Mouse (Mus musculus): ENCODE measurements around the gene Galnt12.

DNA sequence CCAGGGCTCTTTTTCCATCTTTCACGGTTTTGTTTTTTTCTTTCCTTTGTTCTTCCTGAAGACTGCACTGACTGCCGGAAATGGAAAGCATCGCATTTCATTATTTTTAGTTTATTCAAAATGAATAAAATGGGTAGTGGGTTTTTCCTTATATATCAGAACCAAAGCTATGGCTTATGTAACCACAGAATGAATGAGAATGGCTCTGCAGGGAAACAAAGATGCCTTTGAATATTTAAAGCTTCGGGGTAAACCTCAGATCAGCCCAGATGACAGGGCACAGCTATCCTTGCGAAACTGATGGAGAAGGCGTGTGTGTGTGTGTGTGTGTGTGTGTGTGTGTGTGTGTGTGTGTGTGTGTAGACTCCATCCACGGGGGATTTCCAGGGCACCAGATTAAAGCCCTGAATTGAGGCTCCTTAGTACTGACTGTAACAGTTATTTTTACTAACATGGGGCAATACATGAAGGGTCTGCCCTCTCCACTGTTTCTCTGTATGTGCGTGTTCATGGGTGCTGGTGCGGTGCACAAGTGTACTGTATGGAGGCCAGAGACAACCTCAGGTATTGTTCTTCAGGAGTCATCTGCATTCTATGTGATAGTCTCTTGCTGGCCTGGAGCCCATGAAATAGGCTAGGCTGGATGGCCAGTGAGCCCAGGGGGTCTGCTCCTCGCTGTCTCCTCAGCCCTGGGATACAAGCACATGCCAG lies 49.9 kb downstream of the Galnt12 start:
- no peak for TF ChIP-seq POLR2AphosphoS2 (IDR thresholded peaks at IDR 0.05; ENCODE audit: insufficient read length, low read depth)
- no peak for TF ChIP-seq POLR2A (IDR thresholded peaks at IDR 0.05; ENCODE audit: insufficient read length, low read depth)
- no peak for TF ChIP-seq MYOG (IDR thresholded peaks at IDR 0.05; ENCODE audit: control insufficient read depth in 1 of 3, insufficient read depth in 1 of 3, insufficient read length in 2 of 3, low read depth in 2 of 3)
- TF ChIP-seq MYOD1 (IDR thresholded peaks at IDR 0.05; ENCODE audit: control insufficient read depth in 1 of 3, insufficient read length in 2 of 3, low read depth in 2 of 3), result no peak

All from myocyte (in vitro differentiated cells).